Mouse (Mus musculus): ENCODE results near the gene Kif26a. TPM values are rescaled to one million over a fixed set of nuclear protein-coding genes. Genes with fewer than 3 reads are reported as not detected.

The Kif26a gene
- polyA plus RNA-seq, 1 experiment = 0.02 TPM

DNA sequence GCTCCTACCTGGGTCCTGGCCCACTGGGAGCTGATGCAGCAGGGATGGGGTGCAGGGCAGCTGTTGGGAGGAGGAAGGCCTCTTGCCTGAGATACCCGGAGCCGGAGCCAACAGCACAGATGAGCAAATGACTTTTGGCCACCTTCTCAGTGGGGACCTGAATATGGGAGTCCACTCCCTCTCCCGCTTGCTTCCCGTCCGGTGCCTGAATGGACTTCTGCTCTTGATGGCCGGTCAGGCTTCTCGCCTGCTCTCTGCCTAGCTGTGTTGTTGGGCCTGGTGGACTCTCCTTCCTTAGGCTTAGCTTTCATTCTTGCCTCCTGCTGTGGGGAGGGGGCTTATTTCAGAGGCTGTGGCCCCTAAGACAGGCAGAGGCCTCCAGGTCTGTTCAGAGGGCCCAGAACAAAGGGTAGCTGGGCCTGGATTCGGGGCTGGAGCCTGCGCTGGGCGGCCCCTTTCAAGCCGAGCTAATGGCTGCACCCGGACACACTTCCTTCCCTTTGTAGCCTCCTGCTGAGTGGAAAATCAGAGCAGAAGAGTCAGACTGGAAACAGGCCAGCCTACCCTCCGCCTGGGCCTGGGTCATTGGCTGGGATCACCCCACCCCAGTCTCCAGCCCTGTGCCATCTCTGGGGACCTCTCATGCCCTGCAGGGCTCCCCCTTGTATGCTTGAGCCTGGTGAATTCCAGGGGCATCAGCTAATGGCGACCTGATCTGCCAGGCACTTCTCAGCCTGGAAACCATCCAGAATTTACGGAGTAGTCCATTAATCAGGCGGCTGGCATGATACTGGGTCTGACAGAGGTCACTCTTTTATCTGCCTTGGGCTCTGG is 9.4 kb downstream of the Kif26a start:
- Histone ChIP-seq H3ac (ENCODE audit: control insufficient read depth, insufficient read length) (no peak overlapping the region), H3K4me3 (no peak overlapping the region), H3K79me2 (ENCODE audit: control insufficient read depth, insufficient read depth) (no peaks in the 10 kb centered on the region), H3K4me2 (ENCODE audit: low read depth) (no peak overlapping the region), H3K36me3 (ENCODE audit: control insufficient read depth, insufficient read depth) (no peaks in the 10 kb centered on the region), H3K27me3 (ENCODE audit: control insufficient read depth, insufficient read depth, insufficient read length) (peaks cover 38% of the 10 kb centered on the region)
- no peak for TF ChIP-seq POLR2A (IDR thresholded peaks at IDR 0.05; ENCODE audit: insufficient read length, low read depth)
- TF ChIP-seq SRF (IDR thresholded peaks at IDR 0.05; ENCODE audit: control insufficient read depth, insufficient read length, low read depth) = no peak
- TF ChIP-seq CEBPB (IDR thresholded peaks at IDR 0.05; ENCODE audit: insufficient read depth, poor library complexity, severe bottlenecking) = no peak
- no peak for TF ChIP-seq POLR2AphosphoS2 (IDR thresholded peaks at IDR 0.05; ENCODE audit: insufficient read length, low read depth)
- no peak for TF ChIP-seq USF1 (IDR thresholded peaks at IDR 0.05; ENCODE audit: low read depth)
- no peak for TF ChIP-seq MYOG (IDR thresholded peaks at IDR 0.05; ENCODE audit: control insufficient read depth in 1 of 3, insufficient read depth in 1 of 3, insufficient read length in 2 of 3, low read depth in 2 of 3)
- no peak for TF ChIP-seq REST (IDR thresholded peaks at IDR 0.05; ENCODE audit: insufficient read depth, insufficient read length)
- no peak for TF ChIP-seq MYOD1 (IDR thresholded peaks at IDR 0.05; ENCODE audit: control insufficient read depth in 1 of 3, insufficient read length in 2 of 3, low read depth in 2 of 3)
- no peak for TF ChIP-seq MAX (IDR thresholded peaks at IDR 0.05; ENCODE audit: low read depth)

DNA sequence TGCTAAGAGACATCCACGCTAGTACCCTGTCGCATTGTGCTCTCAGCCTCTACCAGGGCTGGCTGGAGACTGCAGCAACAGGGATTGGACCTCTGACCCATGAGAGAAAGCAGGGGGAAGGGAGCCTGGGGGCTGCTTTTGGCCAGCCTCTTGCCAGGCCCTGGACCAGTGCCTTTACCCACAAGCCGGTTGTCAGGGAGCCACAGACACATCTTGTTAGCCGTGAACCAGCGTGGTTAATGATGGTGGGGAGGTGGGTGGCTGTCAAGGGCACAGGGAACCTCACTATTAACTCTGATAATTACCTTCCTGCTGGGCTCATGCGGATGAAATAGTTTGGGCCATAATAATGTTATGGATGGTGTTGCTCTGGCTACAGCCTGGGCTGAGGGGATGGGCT is 10.8 kb downstream of the Kif26a start:
- Histone ChIP-seq H3K4me3 (no peak overlapping the region), H3K4me2 (ENCODE audit: low read depth) (no peak overlapping the region), H3K36me3 (ENCODE audit: control insufficient read depth, insufficient read depth) (no peaks in the 10 kb centered on the region), H3K79me2 (ENCODE audit: control insufficient read depth, insufficient read depth) (no peaks in the 10 kb centered on the region), H3ac (ENCODE audit: control insufficient read depth, insufficient read length) (no peak overlapping the region), H3K27me3 (ENCODE audit: control insufficient read depth, insufficient read depth, insufficient read length) (peaks cover 45% of the 10 kb centered on the region)
- TF ChIP-seq CEBPB (IDR thresholded peaks at IDR 0.05; ENCODE audit: insufficient read depth, poor library complexity, severe bottlenecking) (no peak), TCF3 (IDR thresholded peaks at IDR 0.05; ENCODE audit: insufficient read length, low read depth) (no peak), MYOG (IDR thresholded peaks at IDR 0.05; ENCODE audit: control insufficient read depth in 1 of 3, insufficient read depth in 1 of 3, insufficient read length in 2 of 3, low read depth in 2 of 3) (no peak), MAX (IDR thresholded peaks at IDR 0.05; ENCODE audit: low read depth) (no peak), MYOD1 (IDR thresholded peaks at IDR 0.05; ENCODE audit: control insufficient read depth in 1 of 3, insufficient read length in 2 of 3, low read depth in 2 of 3) (no peak), USF1 (IDR thresholded peaks at IDR 0.05; ENCODE audit: low read depth) (no peak), SRF (IDR thresholded peaks at IDR 0.05; ENCODE audit: control insufficient read depth, insufficient read length, low read depth) (no peak), TCF12 (IDR thresholded peaks at IDR 0.05; ENCODE audit: insufficient read depth, poor library complexity, severe bottlenecking) (no peak), POLR2AphosphoS2 (IDR thresholded peaks at IDR 0.05; ENCODE audit: insufficient read length, low read depth) (no peak), POLR2A (IDR thresholded peaks at IDR 0.05; ENCODE audit: insufficient read length, low read depth) (no peak), E2F4 (IDR thresholded peaks at IDR 0.05; ENCODE audit: insufficient read depth) (no peak)

DNA sequence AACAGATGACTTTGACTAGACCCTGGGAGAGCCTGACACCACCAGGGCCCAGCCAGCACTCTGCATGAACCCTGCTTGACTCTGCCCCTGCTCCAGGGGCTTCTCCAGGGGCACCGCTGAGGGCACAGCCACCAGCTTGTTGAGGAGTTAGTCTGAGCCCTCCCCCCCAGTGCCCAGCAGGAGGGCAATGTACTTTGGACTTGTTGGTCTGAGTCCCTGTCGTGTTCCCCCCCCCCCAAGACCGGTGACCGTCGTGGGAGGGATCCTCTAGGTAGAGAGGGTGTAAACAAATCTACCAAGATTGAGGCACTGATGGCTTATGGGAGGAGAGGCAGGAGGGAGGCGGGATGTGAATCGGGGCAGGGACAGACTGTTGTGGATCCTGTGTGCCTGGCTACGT is 12.2 kb downstream of the Kif26a start:
- Histone ChIP-seq H3ac (ENCODE audit: control insufficient read depth, insufficient read length) (no peak overlapping the region), H3K27me3 (ENCODE audit: control insufficient read depth, insufficient read depth, insufficient read length) (peaks cover 56% of the 10 kb centered on the region), H3K36me3 (ENCODE audit: control insufficient read depth, insufficient read depth) (no peaks in the 10 kb centered on the region)

DNA sequence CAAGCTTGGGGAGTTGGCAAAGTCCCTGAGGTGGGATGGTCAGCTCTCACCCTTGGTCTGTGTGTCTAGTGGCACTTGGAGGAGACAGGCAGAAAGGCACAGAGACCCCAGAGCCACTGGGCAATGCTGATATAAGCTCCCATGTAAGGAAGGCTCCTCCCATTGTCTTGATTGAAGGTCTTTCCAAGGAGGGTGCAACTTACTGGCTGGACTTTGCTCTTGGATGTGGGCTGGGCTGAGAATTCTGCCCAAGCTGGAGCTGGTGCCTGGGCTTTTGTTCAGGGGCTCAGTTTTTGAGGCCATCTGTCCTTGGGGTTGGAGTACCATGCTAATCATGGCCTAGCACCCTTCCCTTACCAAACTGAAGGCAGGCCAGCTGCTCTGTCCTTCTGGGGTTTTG is 12.8 kb downstream of the Kif26a start:
- Histone ChIP-seq H3K4me2 (ENCODE audit: low read depth) (no peak overlapping the region), H3ac (ENCODE audit: control insufficient read depth, insufficient read length) (no peak overlapping the region), H3K36me3 (ENCODE audit: control insufficient read depth, insufficient read depth) (no peaks in the 10 kb centered on the region), H3K27me3 (ENCODE audit: control insufficient read depth, insufficient read depth, insufficient read length) (peaks cover 62% of the 10 kb centered on the region), H3K79me2 (ENCODE audit: control insufficient read depth, insufficient read depth) (no peaks in the 10 kb centered on the region), H3K4me3 (no peak overlapping the region)
- TF ChIP-seq MYOG (IDR thresholded peaks at IDR 0.05; ENCODE audit: control insufficient read depth in 1 of 3, insufficient read depth in 1 of 3, insufficient read length in 2 of 3, low read depth in 2 of 3) (no peak), SRF (IDR thresholded peaks at IDR 0.05; ENCODE audit: control insufficient read depth, insufficient read length, low read depth) (no peak), USF1 (IDR thresholded peaks at IDR 0.05; ENCODE audit: low read depth) (no peak), MYOD1 (IDR thresholded peaks at IDR 0.05; ENCODE audit: control insufficient read depth in 1 of 3, insufficient read length in 2 of 3, low read depth in 2 of 3) (no peak), E2F4 (IDR thresholded peaks at IDR 0.05; ENCODE audit: insufficient read depth) (no peak), TCF3 (IDR thresholded peaks at IDR 0.05; ENCODE audit: insufficient read length, low read depth) (no peak), REST (IDR thresholded peaks at IDR 0.05; ENCODE audit: insufficient read depth, insufficient read length) (no peak)

More for the DNA sequence above, 12.2 kb downstream of the Kif26a start:
- no peak overlapping the region for H3K4me2 ChIP-seq (ENCODE audit: low read depth)
- no peaks in the 10 kb centered on the region for H3K79me2 ChIP-seq (ENCODE audit: control insufficient read depth, insufficient read depth)
- no peak overlapping the region for H3K4me3 ChIP-seq
- TF ChIP-seq POLR2A (IDR thresholded peaks at IDR 0.05; ENCODE audit: insufficient read length, low read depth) (no peak), USF1 (IDR thresholded peaks at IDR 0.05; ENCODE audit: low read depth) (no peak), MYOG (IDR thresholded peaks at IDR 0.05; ENCODE audit: control insufficient read depth in 1 of 3, insufficient read depth in 1 of 3, insufficient read length in 2 of 3, low read depth in 2 of 3) (no peak), SRF (IDR thresholded peaks at IDR 0.05; ENCODE audit: control insufficient read depth, insufficient read length, low read depth) (no peak), MYOD1 (IDR thresholded peaks at IDR 0.05; ENCODE audit: control insufficient read depth in 1 of 3, insufficient read length in 2 of 3, low read depth in 2 of 3) (no peak), E2F4 (IDR thresholded peaks at IDR 0.05; ENCODE audit: insufficient read depth) (no peak)

Data from myocyte (in vitro differentiated cells).